Mouse (Mus musculus): Measurements from ENCODE around the gene Msx1. TPM values are rescaled to one million over a fixed set of nuclear protein-coding genes. Genes with fewer than 3 reads are reported as not detected.

Gene Msx1
- polyA plus RNA-seq, 1 experiment from 2014 or later = 2.6 TPM

GRCm38 (mm10) chr5:37827626-37827950 is 3.2 kb upstream of the Msx1 start:
- peaks cover 9% of the 10 kb centered on the region; the same call in 1 of the 2 replicates for H3K4me1 ChIP-seq (replicated peaks; ENCODE audit: insufficient read depth, low read length)
- no peak for TF ChIP-seq CTCF (IDR thresholded peaks at IDR 0.05; ENCODE audit: low read depth)

GRCm38 (mm10) chr5:37826706-37827625 is 2.6 kb upstream of the Msx1 start:
- ATAC-seq (replicated peaks; ENCODE audit: low FRiP score, low read depth) = no peak
- WGBS = 1% methylated on average over 59 of the region's 59 CpGs
- H3K9ac ChIP-seq (ENCODE audit: low read depth, low read length) = no peak overlapping the region

More at GRCm38 (mm10) chr5:37827626-37827950, 3.2 kb upstream of the Msx1 start:
- WGBS = 4% methylated on average over 9 of the region's 9 CpGs
- Histone ChIP-seq H3K9ac (ENCODE audit: low read depth, low read length) (no peak overlapping the region), H3K4me2 (ENCODE audit: low read length) (no peak overlapping the region), H3K9me3 (replicated peaks; ENCODE audit: low read length) (no peaks in the 10 kb centered on the region), H3K36me3 (ENCODE audit: insufficient read depth, low read length) (no peaks in the 10 kb centered on the region), H3K27me3 (ENCODE audit: insufficient read depth, low read length) (peaks cover 91% of the 10 kb centered on the region), H3K4me3 (replicated peaks; ENCODE audit: low read depth, low read length) (no peak overlapping the region), H3K27ac (no peak overlapping the region)
- ATAC-seq (replicated peaks; ENCODE audit: low FRiP score, low read depth) = no peak
- no peak for DNase-seq (ENCODE audit: low spot score)

GRCm38 (mm10) chr5:37825611-37826445 is 1.4 kb upstream of the Msx1 start:
- Histone ChIP-seq H3K4me2 (ENCODE audit: low read length) (no peak overlapping the region), H3K4me3 (replicated peaks; ENCODE audit: low read depth, low read length) (no peak overlapping the region), H3K9ac (ENCODE audit: low read depth, low read length) (no peak overlapping the region), H3K27me3 (ENCODE audit: insufficient read depth, low read length) (peaks cover 91% of the 10 kb centered on the region), H3K27ac (no peak overlapping the region), H3K36me3 (ENCODE audit: insufficient read depth, low read length) (no peaks in the 10 kb centered on the region), H3K9me3 (replicated peaks; ENCODE audit: low read length) (no peaks in the 10 kb centered on the region), H3K4me1 (replicated peaks; ENCODE audit: insufficient read depth, low read length) (peaks cover 9% of the 10 kb centered on the region; the same call in 1 of the 2 replicates)
- no peak for TF ChIP-seq CTCF (IDR thresholded peaks at IDR 0.05; ENCODE audit: low read depth)
- no peak for ATAC-seq (replicated peaks; ENCODE audit: low FRiP score, low read depth)
- DNase-seq (ENCODE audit: low spot score) = no peak
- WGBS = 2% methylated on average over 37 of the region's 37 CpGs

More at GRCm38 (mm10) chr5:37826706-37827625, 2.6 kb upstream of the Msx1 start:
- H3K27ac ChIP-seq = no peak overlapping the region
- H3K4me1 ChIP-seq (replicated peaks; ENCODE audit: insufficient read depth, low read length) = peaks cover 9% of the 10 kb centered on the region; the same call in 1 of the 2 replicates
- H3K9me3 ChIP-seq (replicated peaks; ENCODE audit: low read length) = no peaks in the 10 kb centered on the region
- peaks cover 91% of the 10 kb centered on the region for H3K27me3 ChIP-seq (ENCODE audit: insufficient read depth, low read length)
- no peak for DNase-seq (ENCODE audit: low spot score)
- no peak overlapping the region for H3K4me2 ChIP-seq (ENCODE audit: low read length)
- H3K4me3 ChIP-seq (replicated peaks; ENCODE audit: low read depth, low read length) = no peak overlapping the region
- TF ChIP-seq CTCF (IDR thresholded peaks at IDR 0.05; ENCODE audit: low read depth) = no peak
- H3K36me3 ChIP-seq (ENCODE audit: insufficient read depth, low read length) = no peaks in the 10 kb centered on the region

- Histone ChIP-seq H3K9ac (ENCODE audit: low read depth, low read length) (no peak overlapping the region), H3K9me3 (replicated peaks; ENCODE audit: low read length) (no peaks in the 10 kb centered on the region), H3K27me3 (ENCODE audit: insufficient read depth, low read length) (peaks cover 92% of the 10 kb centered on the region), H3K36me3 (ENCODE audit: insufficient read depth, low read length) (no peaks in the 10 kb centered on the region), H3K4me1 (replicated peaks; ENCODE audit: insufficient read depth, low read length) (peaks cover 9% of the 10 kb centered on the region; the same call in 1 of the 2 replicates), H3K4me3 (replicated peaks; ENCODE audit: low read depth, low read length) (no peak overlapping the region), H3K27ac (no peak overlapping the region), H3K4me2 (ENCODE audit: low read length) (no peak overlapping the region)
- ATAC-seq (replicated peaks; ENCODE audit: low FRiP score, low read depth) = no peak
- 7% methylated on average over 7 of the region's 7 CpGs for WGBS
- no peak for DNase-seq (ENCODE audit: low spot score)
- TF ChIP-seq CTCF (IDR thresholded peaks at IDR 0.05; ENCODE audit: low read depth) = no peak
Observed at GRCm38 (mm10) chr5:37825111-37825600, 773 bp upstream of the Msx1 start.

GRCm38 (mm10) chr5:37823721-37824460 is 492 bp downstream of the Msx1 start:
- under 1% methylated on average over 55 of the region's 58 CpGs for WGBS
- peak overlapping the region; percentile 52 for H3K9ac ChIP-seq (ENCODE audit: low read depth, low read length)
- TF ChIP-seq CTCF (IDR thresholded peaks at IDR 0.05; ENCODE audit: low read depth) = no peak
- peak overlapping the region; percentile 81 for H3K4me2 ChIP-seq (ENCODE audit: low read length)
- ATAC-seq (replicated peaks; ENCODE audit: low FRiP score, low read depth) (peak; percentile 33; the same call in 1 of the 2 replicates), DNase-seq (ENCODE audit: low spot score) (no peak)
- H3K27ac ChIP-seq = no peak overlapping the region
- H3K4me1 ChIP-seq (replicated peaks; ENCODE audit: insufficient read depth, low read length) = peaks cover 9% of the 10 kb centered on the region; the same call in 1 of the 2 replicates
- no peaks in the 10 kb centered on the region for H3K9me3 ChIP-seq (replicated peaks; ENCODE audit: low read length)
- no peaks in the 10 kb centered on the region for H3K36me3 ChIP-seq (ENCODE audit: insufficient read depth, low read length)
- peak overlapping the region; percentile 47 for H3K4me3 ChIP-seq (replicated peaks; ENCODE audit: low read depth, low read length)
- H3K27me3 ChIP-seq (ENCODE audit: insufficient read depth, low read length) = peaks cover 92% of the 10 kb centered on the region
